Mouse (Mus musculus): ENCODE measurements around the gene Wbp1.

DNA sequence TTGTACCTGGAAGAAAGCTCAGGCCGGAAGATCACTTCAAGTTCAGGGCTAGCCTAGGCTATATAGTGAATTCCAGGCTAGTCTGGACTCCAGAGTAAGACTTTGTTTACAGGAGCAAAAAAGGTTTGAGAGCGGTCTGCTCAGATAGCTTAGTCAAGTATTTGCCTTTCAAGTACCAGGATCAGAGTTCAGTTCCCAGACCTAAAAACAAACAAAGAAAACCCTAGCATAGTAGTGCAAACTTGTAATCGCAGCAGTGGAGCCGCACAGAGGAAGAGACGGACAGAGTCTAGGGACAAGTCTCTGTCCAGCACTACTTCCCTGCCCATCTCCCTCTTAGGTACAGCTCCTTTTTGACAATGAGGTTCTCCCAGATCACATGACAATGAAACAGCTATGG, 41.1 kb downstream of the Wbp1 start:
- no peak for TF ChIP-seq ZMIZ1 (IDR thresholded peaks at IDR 0.05; ENCODE audit: low read depth, low read length)
- TF ChIP-seq CTCF (conservative IDR thresholded peaks at IDR 0.05 in 1 of 2, IDR thresholded peaks at IDR 0.05 in 1 of 2; ENCODE audit: low read depth in 2 of 2, low read length in 2 of 2) = no peak
- TF ChIP-seq POLR2AphosphoS2 (IDR thresholded peaks at IDR 0.05; ENCODE audit: low read depth, low read length) = no peak
- TF ChIP-seq USF1 (IDR thresholded peaks at IDR 0.05; ENCODE audit: low read depth, low read length) = no peak
- no peak for TF ChIP-seq MAX (IDR thresholded peaks at IDR 0.05; ENCODE audit: low read length)
- no peak for TF ChIP-seq ETS1 (conservative IDR thresholded peaks at IDR 0.05; ENCODE audit: low read depth, low read length)
